Comparison of ENCODE assay signal across 18 mouse cellular contexts in genomic region chr2:72352756-72353155, GRCm38 (mm10).
"Had no signal": no experiment of that assay in that cellular context is flagged by ENCODE, and none has a peak within 500 bp of the region (broad histone marks: within the 10 kb centered on the region; RNA-seq: fewer than 3 reads in every experiment).

No protein-coding gene starts in this region.

- H3K27me3 ChIP-seq: liver, embryonic 15.5 days; lung, embryonic 15.5 days; midbrain, embryonic 13.5 days; midbrain, embryonic 15.5 days; neural tube, embryonic 12.5 days had no signal

- H3K27ac ChIP-seq: liver, embryonic 15.5 days; lung, embryonic 15.5 days; midbrain, embryonic 13.5 days; midbrain, embryonic 15.5 days; neural tube, embryonic 12.5 days had no signal

- H3K4me1 ChIP-seq: liver, embryonic 15.5 days; lung, embryonic 15.5 days; midbrain, embryonic 13.5 days; midbrain, embryonic 15.5 days; neural tube, embryonic 12.5 days had no signal

- H3K9me3 ChIP-seq: liver, embryonic 15.5 days; lung, embryonic 15.5 days; midbrain, embryonic 13.5 days; midbrain, embryonic 15.5 days; neural tube, embryonic 12.5 days had no signal

- H3K9ac ChIP-seq: liver, embryonic 15.5 days; liver, postnatal 0 days; lung, embryonic 15.5 days; midbrain, embryonic 13.5 days; midbrain, embryonic 15.5 days; neural tube, embryonic 12.5 days had no signal

- H3K36me3 ChIP-seq: liver, embryonic 15.5 days; midbrain, embryonic 13.5 days; midbrain, embryonic 15.5 days; neural tube, embryonic 12.5 days had no signal

- DNase-seq: liver, postnatal 0 days; lung, adult 2 months; lung, postnatal 14 days; lung, postnatal 36 days; retina, postnatal 1 day; right cerebral cortex, adult 18-20 months; right cerebral cortex, postnatal 25 days; right cerebral cortex, postnatal 4 days; spleen, adult 18-20 months; thymus, adult 18-20 months; thymus, postnatal 14 days; thymus, postnatal 36 days had no signal

- H3K4me2 ChIP-seq: liver, embryonic 15.5 days; lung, embryonic 15.5 days; midbrain, embryonic 13.5 days; midbrain, embryonic 15.5 days; neural tube, embryonic 12.5 days had no signal

- ATAC-seq: liver, postnatal 0 days; lung, postnatal 0 days; midbrain, embryonic 13.5 days; midbrain, embryonic 15.5 days had no signal

- H3K4me3 ChIP-seq: liver, embryonic 15.5 days; lung, embryonic 15.5 days; midbrain, embryonic 13.5 days; midbrain, embryonic 15.5 days; neural tube, embryonic 12.5 days had no signal
